Mouse (Mus musculus) gastrocnemius, postnatal 10 days (tissue): ENCODE measurements around the gene Pigf. TPM values are rescaled to one million over a fixed set of nuclear protein-coding genes. Genes with fewer than 3 reads are reported as not detected.

Experiments
- DNase-seq: peaks from one replicate; pipeline ENCODE4 v3.0.0; 2021; ENCODE audit warnings: mixed read lengths
- total RNA-seq, 2 experiments: library from RNA; stranded (reverse); gene quantifications; 2 replicates each; pipeline ENCODE4 v1.2.3; 2021

Gene Pigf
- total RNA-seq, 2 experiments from 2014 or later = 3.8 to 4.1 TPM

GRCm38 (mm10) chr17:87036141-87037073 lies 11.2 kb upstream of the Pigf start:
- DNase-seq = peak; percentile 36

GRCm38 (mm10) chr17:87024491-87025242 lies 539 bp downstream of the Pigf start:
- DNase-seq = no peak

GRCm38 (mm10) chr17:87019692-87020091 lies 5.5 kb downstream of the Pigf start:
- no peak for DNase-seq

- no peak for DNase-seq
Observed at GRCm38 (mm10) chr17:87011301-87012019, 13.7 kb downstream of the Pigf start.

- no peak for DNase-seq
Observed at GRCm38 (mm10) chr17:87008950-87009349, 16.3 kb downstream of the Pigf start.

- no peak for DNase-seq
Observed at GRCm38 (mm10) chr17:86997323-86997722, 27.9 kb downstream of the Pigf start.

GRCm38 (mm10) chr17:86991306-86991705 lies 33.9 kb downstream of the Pigf start:
- no peak for DNase-seq

GRCm38 (mm10) chr17:86988601-86989184 lies 36.5 kb downstream of the Pigf start:
- peak; percentile 49 for DNase-seq

- DNase-seq = no peak
Observed at GRCm38 (mm10) chr17:86988161-86988560, 37.0 kb downstream of the Pigf start.

- DNase-seq = no peak
Observed at GRCm38 (mm10) chr17:86986449-86987138, 38.6 kb downstream of the Pigf start.

GRCm38 (mm10) chr17:86982497-86982896 lies 42.7 kb downstream of the Pigf start:
- DNase-seq = peak; percentile 44

GRCm38 (mm10) chr17:86981701-86982100 lies 43.5 kb downstream of the Pigf start:
- no peak for DNase-seq

GRCm38 (mm10) chr17:86981205-86981604 lies 44.0 kb downstream of the Pigf start:
- no peak for DNase-seq

- no peak for DNase-seq
Observed at GRCm38 (mm10) chr17:86978496-86978895, 46.7 kb downstream of the Pigf start.

GRCm38 (mm10) chr17:86976387-86976786 lies 48.8 kb downstream of the Pigf start:
- DNase-seq = no peak

- DNase-seq = no peak
Observed at GRCm38 (mm10) chr17:86973097-86973496, 52.1 kb downstream of the Pigf start.

GRCm38 (mm10) chr17:86971860-86972259 lies 53.3 kb downstream of the Pigf start:
- no peak for DNase-seq

GRCm38 (mm10) chr17:86971036-86971435 lies 54.2 kb downstream of the Pigf start:
- no peak for DNase-seq

- no peak for DNase-seq
Observed at GRCm38 (mm10) chr17:86970026-86970750, 55.0 kb downstream of the Pigf start.

- DNase-seq = no peak
Observed at GRCm38 (mm10) chr17:86969582-86969981, 55.6 kb downstream of the Pigf start.

- DNase-seq = no peak
Observed at GRCm38 (mm10) chr17:86968581-86968980, 56.6 kb downstream of the Pigf start.
